Mouse (Mus musculus): ENCODE data around the gene Ubfd1.

- TF ChIP-seq CTCF (IDR thresholded peaks at IDR 0.05; ENCODE audit: extremely low read depth, insufficient read depth, insufficient read length, insufficient replicate concordance) (no peak), POLR2A (IDR thresholded peaks at IDR 0.05; ENCODE audit: low read depth, low read length) (no peak)
Measured at GRCm38 (mm10) chr7:122056633-122057032, 10.3 kb upstream of the Ubfd1 start.

All from spleen, adult 2 months (tissue).